Mouse (Mus musculus): ENCODE data around the gene Igdcc3. TPM values are rescaled to one million over a fixed set of nuclear protein-coding genes. Genes with fewer than 3 reads are reported as not detected.

The Igdcc3 gene
- total and polyA plus RNA-seq, 3 experiments, result 0.21 to 0.26 TPM; not detected in 1

DNA sequence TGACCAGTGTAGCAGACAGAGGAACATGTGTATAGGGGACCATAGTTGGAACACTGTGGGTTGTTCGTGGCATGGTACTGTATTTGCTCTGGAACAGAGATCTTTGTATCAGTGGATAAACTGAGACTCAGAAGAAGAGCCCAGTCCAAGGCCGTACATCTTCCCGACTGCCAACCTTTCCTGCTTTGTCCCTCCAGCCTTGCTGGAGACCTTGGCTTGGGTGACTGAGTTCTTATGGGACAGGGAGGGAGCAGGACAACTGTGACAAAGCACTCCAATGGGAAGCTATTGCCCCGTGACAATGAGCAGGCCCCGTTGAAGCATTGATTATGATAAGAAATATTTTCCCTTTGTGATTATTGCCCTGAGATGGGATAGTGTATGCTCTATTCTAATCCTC lies 29.3 kb upstream of the Igdcc3 start:
- no peaks in the 10 kb centered on the region for H3K9me3 ChIP-seq (replicated peaks; ENCODE audit: low read length)
- H3K27ac ChIP-seq (ENCODE audit: insufficient read depth, low read depth), result no peak overlapping the region
- dilution Hi-C loops (cut with MboI; ENCODE audit: extremely low pct_ligation_motif_present, extremely low pct_unique_long_range_greater_than_20kb, low sequenced_read_pairs), result no loop called here
- H3K27me3 ChIP-seq (replicated peaks), result peaks cover 2% of the 10 kb centered on the region
- H3K4me1 ChIP-seq (ENCODE audit: control insufficient read depth in 1 of 2, insufficient read depth in 2 of 2), result peaks cover 4 to 27% of the 10 kb centered on the region in 2 experiments
- no peak overlapping the region for H3K9ac ChIP-seq (ENCODE audit: insufficient read depth, low read depth)
- TF ChIP-seq E2F4 (IDR thresholded peaks at IDR 0.05; ENCODE audit: insufficient replicate concordance, low read depth, low read length) (no peak), SMC3 (IDR thresholded peaks at IDR 0.05; ENCODE audit: low read depth, low read length) (no peak), GABPA (IDR thresholded peaks at IDR 0.05; ENCODE audit: insufficient replicate concordance, low read depth, low read length) (no peak), MAX (IDR thresholded peaks at IDR 0.05; ENCODE audit: low read length) (no peak), ELF1 (IDR thresholded peaks at IDR 0.05; ENCODE audit: low read depth, low read length) (no peak), CHD2 (IDR thresholded peaks at IDR 0.05; ENCODE audit: low read length) (no peak), MXI1 (IDR thresholded peaks at IDR 0.05; ENCODE audit: low read depth, low read length) (no peak), POLR2AphosphoS2 (IDR thresholded peaks at IDR 0.05; ENCODE audit: low read depth, low read length) (no peak), ZMIZ1 (IDR thresholded peaks at IDR 0.05; ENCODE audit: low read depth, low read length) (no peak), IRF4 (IDR thresholded peaks at IDR 0.05; ENCODE audit: low read depth, low read length) (no peak)
- H3K4me2 ChIP-seq (ENCODE audit: insufficient read depth, low read depth, poor library complexity, severe bottlenecking), result no peak overlapping the region
- no peak overlapping the region for H3K4me3 ChIP-seq (replicated peaks in 1 of 3; ENCODE audit: low read depth in 2 of 3, low read length in 2 of 3, poor library complexity in 1 of 3)
- H3K36me3 ChIP-seq (replicated peaks in 1 of 2; ENCODE audit: control insufficient read depth in 1 of 2, insufficient read depth in 1 of 2, low read length in 1 of 2), result no peaks in the 10 kb centered on the region
- in situ Hi-C loops (cut with MboI; ENCODE audit: low pct_ligation_motif_present, low pct_unique_long_range_greater_than_20kb, low sequenced_read_pairs), result no loop called here
- no peaks in the 10 kb centered on the region for H3K79me2 ChIP-seq (replicated peaks; ENCODE audit: control insufficient read depth, extremely low read depth, insufficient read depth, poor library complexity, severe bottlenecking)
- DNase-seq (ENCODE audit: extremely low read depth), result no peak

DNA sequence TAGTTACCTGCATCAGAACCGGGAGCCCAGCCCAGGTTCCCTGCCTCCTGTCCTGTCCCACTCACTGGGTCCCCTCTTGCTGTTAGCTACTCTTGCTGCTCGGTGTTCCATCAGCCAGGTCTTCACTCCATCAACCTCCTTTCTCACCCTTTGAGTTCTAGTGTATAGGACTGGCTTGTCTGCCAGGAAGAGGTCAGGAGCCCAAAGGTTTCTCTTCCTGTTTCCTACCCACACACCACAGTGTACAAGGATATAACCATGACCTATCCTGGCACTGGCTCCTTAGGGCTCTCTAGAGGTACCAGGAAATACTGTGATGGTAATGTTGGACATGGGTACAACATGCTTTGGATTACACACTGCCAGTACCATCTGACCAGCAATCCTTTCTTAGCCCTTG lies 27.3 kb upstream of the Igdcc3 start:
- H3K27ac ChIP-seq (ENCODE audit: insufficient read depth, low read depth), result no peak overlapping the region
- H3K4me1 ChIP-seq (ENCODE audit: control insufficient read depth in 1 of 2, insufficient read depth in 2 of 2), result peaks cover 4 to 23% of the 10 kb centered on the region in 2 experiments
- TF ChIP-seq UBTF (IDR thresholded peaks at IDR 0.05; ENCODE audit: low read depth, low read length) (no peak), MAX (IDR thresholded peaks at IDR 0.05; ENCODE audit: low read length) (no peak), JUN (IDR thresholded peaks at IDR 0.05; ENCODE audit: insufficient read depth, low read depth, low read length) (no peak), CHD2 (IDR thresholded peaks at IDR 0.05; ENCODE audit: low read length) (no peak), MAFK (IDR thresholded peaks at IDR 0.05; ENCODE audit: insufficient replicate concordance, low read length) (no peak), PAX5 (IDR thresholded peaks at IDR 0.05; ENCODE audit: low read length) (no peak), ZNF384 (IDR thresholded peaks at IDR 0.05; ENCODE audit: low read depth, low read length) (no peak), MYC (IDR thresholded peaks at IDR 0.05; ENCODE audit: low read depth, low read length) (no peak), KAT2A (IDR thresholded peaks at IDR 0.05; ENCODE audit: insufficient replicate concordance, low read length) (no peak), CTCF (conservative IDR thresholded peaks at IDR 0.05 in 1 of 2, IDR thresholded peaks at IDR 0.05 in 1 of 2; ENCODE audit: low read depth in 2 of 2, low read length in 2 of 2) (no peak), MXI1 (IDR thresholded peaks at IDR 0.05; ENCODE audit: low read depth, low read length) (no peak), TCF12 (IDR thresholded peaks at IDR 0.05; ENCODE audit: low read depth, low read length) (no peak), HCFC1 (IDR thresholded peaks at IDR 0.05; ENCODE audit: low read depth, low read length) (no peak), MAZ (IDR thresholded peaks at IDR 0.05; ENCODE audit: low read depth, low read length) (no peak), IRF4 (IDR thresholded peaks at IDR 0.05; ENCODE audit: low read depth, low read length) (no peak), NELFE (IDR thresholded peaks at IDR 0.05; ENCODE audit: low read depth, low read length) (no peak), USF1 (IDR thresholded peaks at IDR 0.05; ENCODE audit: low read depth, low read length) (no peak), SIN3A (IDR thresholded peaks at IDR 0.05; ENCODE audit: low read length) (no peak), NRF1 (IDR thresholded peaks at IDR 0.05; ENCODE audit: low read depth, low read length) (no peak)
- H3K4me3 ChIP-seq (replicated peaks in 1 of 3; ENCODE audit: low read depth in 2 of 3, low read length in 2 of 3, poor library complexity in 1 of 3), result no peak overlapping the region
- H3K36me3 ChIP-seq (replicated peaks in 1 of 2; ENCODE audit: control insufficient read depth in 1 of 2, insufficient read depth in 1 of 2, low read length in 1 of 2), result no peaks in the 10 kb centered on the region
- no peaks in the 10 kb centered on the region for H3K9me3 ChIP-seq (replicated peaks; ENCODE audit: low read length)
- dilution Hi-C loops (cut with MboI; ENCODE audit: extremely low pct_ligation_motif_present, extremely low pct_unique_long_range_greater_than_20kb, low sequenced_read_pairs) (no loop called here), in situ Hi-C loops (cut with MboI; ENCODE audit: low pct_ligation_motif_present, low pct_unique_long_range_greater_than_20kb, low sequenced_read_pairs) (no loop called here)
- DNase-seq (ENCODE audit: extremely low read depth), result no peak
- no peak overlapping the region for H3K4me2 ChIP-seq (ENCODE audit: insufficient read depth, low read depth, poor library complexity, severe bottlenecking)
- H3K79me2 ChIP-seq (replicated peaks; ENCODE audit: control insufficient read depth, extremely low read depth, insufficient read depth, poor library complexity, severe bottlenecking), result no peaks in the 10 kb centered on the region
- H3K9ac ChIP-seq (ENCODE audit: insufficient read depth, low read depth), result no peak overlapping the region
- peaks cover 2% of the 10 kb centered on the region for H3K27me3 ChIP-seq (replicated peaks)

All from CH12.LX (cell line).